Mouse (Mus musculus): ENCODE results near the gene Myocd. TPM values are rescaled to one million over a fixed set of nuclear protein-coding genes. Genes with fewer than 3 reads are reported as not detected.

The Myocd gene
- total RNA-seq, 1 experiment from 2014 or later, result not detected

- no peak for ATAC-seq (replicated peaks in 1 of 2; ENCODE audit: insufficient read depth in 1 of 2, low FRiP score in 2 of 2, low TSS enrichment in 1 of 2, low read depth in 1 of 2, poor library complexity in 2 of 2, severe bottlenecking in 2 of 2)
These were observed 107.7 kb downstream of the Myocd start for GRCm38 (mm10) chr11:65161881-65162766.

GRCm38 (mm10) chr11:65160991-65161880, 108.6 kb downstream of the Myocd start:
- ATAC-seq (replicated peaks in 1 of 2; ENCODE audit: insufficient read depth in 1 of 2, low FRiP score in 2 of 2, low TSS enrichment in 1 of 2, low read depth in 1 of 2, poor library complexity in 2 of 2, severe bottlenecking in 2 of 2), result no peak

GRCm38 (mm10) chr11:65159791-65160190, 110.0 kb downstream of the Myocd start, which contains the start of gene 1700086D15Rik:
Gene 1700086D15Rik (minus strand): TSS chr11:65159891.
- ATAC-seq (replicated peaks in 1 of 2; ENCODE audit: insufficient read depth in 1 of 2, low FRiP score in 2 of 2, low TSS enrichment in 1 of 2, low read depth in 1 of 2, poor library complexity in 2 of 2, severe bottlenecking in 2 of 2), result no peak

- no peak for ATAC-seq (replicated peaks in 1 of 2; ENCODE audit: insufficient read depth in 1 of 2, low FRiP score in 2 of 2, low TSS enrichment in 1 of 2, low read depth in 1 of 2, poor library complexity in 2 of 2, severe bottlenecking in 2 of 2)
These were observed 111.2 kb downstream of the Myocd start for GRCm38 (mm10) chr11:65158658-65158990.

- ATAC-seq (replicated peaks in 1 of 2; ENCODE audit: insufficient read depth in 1 of 2, low FRiP score in 2 of 2, low TSS enrichment in 1 of 2, low read depth in 1 of 2, poor library complexity in 2 of 2, severe bottlenecking in 2 of 2), result no peak
These were observed 111.7 kb downstream of the Myocd start for GRCm38 (mm10) chr11:65157966-65158657.

GRCm38 (mm10) chr11:65153006-65153405, 116.8 kb downstream of the Myocd start:
- no peak for ATAC-seq (replicated peaks in 1 of 2; ENCODE audit: insufficient read depth in 1 of 2, low FRiP score in 2 of 2, low TSS enrichment in 1 of 2, low read depth in 1 of 2, poor library complexity in 2 of 2, severe bottlenecking in 2 of 2)

GRCm38 (mm10) chr11:65148441-65148840, 121.3 kb downstream of the Myocd start:
- ATAC-seq (replicated peaks in 1 of 2; ENCODE audit: insufficient read depth in 1 of 2, low FRiP score in 2 of 2, low TSS enrichment in 1 of 2, low read depth in 1 of 2, poor library complexity in 2 of 2, severe bottlenecking in 2 of 2), result no peak

- no peak for ATAC-seq (replicated peaks in 1 of 2; ENCODE audit: insufficient read depth in 1 of 2, low FRiP score in 2 of 2, low TSS enrichment in 1 of 2, low read depth in 1 of 2, poor library complexity in 2 of 2, severe bottlenecking in 2 of 2)
These were observed 126.9 kb downstream of the Myocd start for GRCm38 (mm10) chr11:65142838-65143417.

- ATAC-seq (replicated peaks in 1 of 2; ENCODE audit: insufficient read depth in 1 of 2, low FRiP score in 2 of 2, low TSS enrichment in 1 of 2, low read depth in 1 of 2, poor library complexity in 2 of 2, severe bottlenecking in 2 of 2), result no peak
These were observed 130.8 kb downstream of the Myocd start for GRCm38 (mm10) chr11:65139030-65139429.

GRCm38 (mm10) chr11:65137145-65137652, 132.6 kb downstream of the Myocd start:
- ATAC-seq (replicated peaks in 1 of 2; ENCODE audit: insufficient read depth in 1 of 2, low FRiP score in 2 of 2, low TSS enrichment in 1 of 2, low read depth in 1 of 2, poor library complexity in 2 of 2, severe bottlenecking in 2 of 2), result no peak

GRCm38 (mm10) chr11:65135251-65135739, 134.5 kb downstream of the Myocd start:
- no peak for ATAC-seq (replicated peaks in 1 of 2; ENCODE audit: insufficient read depth in 1 of 2, low FRiP score in 2 of 2, low TSS enrichment in 1 of 2, low read depth in 1 of 2, poor library complexity in 2 of 2, severe bottlenecking in 2 of 2)

GRCm38 (mm10) chr11:65133661-65134060, 136.1 kb downstream of the Myocd start:
- no peak for ATAC-seq (replicated peaks in 1 of 2; ENCODE audit: insufficient read depth in 1 of 2, low FRiP score in 2 of 2, low TSS enrichment in 1 of 2, low read depth in 1 of 2, poor library complexity in 2 of 2, severe bottlenecking in 2 of 2)

- ATAC-seq (replicated peaks in 1 of 2; ENCODE audit: insufficient read depth in 1 of 2, low FRiP score in 2 of 2, low TSS enrichment in 1 of 2, low read depth in 1 of 2, poor library complexity in 2 of 2, severe bottlenecking in 2 of 2), result no peak
These were observed 140.7 kb downstream of the Myocd start for GRCm38 (mm10) chr11:65129110-65129509.

- ATAC-seq (replicated peaks in 1 of 2; ENCODE audit: insufficient read depth in 1 of 2, low FRiP score in 2 of 2, low TSS enrichment in 1 of 2, low read depth in 1 of 2, poor library complexity in 2 of 2, severe bottlenecking in 2 of 2), result no peak
These were observed 141.1 kb downstream of the Myocd start for GRCm38 (mm10) chr11:65128666-65129065.

GRCm38 (mm10) chr11:65126566-65126965, 143.2 kb downstream of the Myocd start:
- no peak for ATAC-seq (replicated peaks in 1 of 2; ENCODE audit: insufficient read depth in 1 of 2, low FRiP score in 2 of 2, low TSS enrichment in 1 of 2, low read depth in 1 of 2, poor library complexity in 2 of 2, severe bottlenecking in 2 of 2)

Data from hematopoietic stem cell, adult 5-6 weeks (primary cell).